Mouse (Mus musculus) subcutaneous adipose tissue, adult 2 months (tissue): Measurements from ENCODE around the gene 4933427I04Rik. TPM values are rescaled to one million over a fixed set of nuclear protein-coding genes. Genes with fewer than 3 reads are reported as not detected.

Experiments
- polyA plus RNA-seq: library from polyadenylated mRNA; depleted of rRNA; stranded (reverse); fragments of >200 nt; gene quantifications from 2 replicates; pipeline ENCODE4 v1.2.3, GENCODE M21; 2012; ENCODE audit warnings: low replicate concordance; rRNA removed

The 4933427I04Rik gene
- polyA plus RNA-seq: not detected in 2 replicates

DNA sequence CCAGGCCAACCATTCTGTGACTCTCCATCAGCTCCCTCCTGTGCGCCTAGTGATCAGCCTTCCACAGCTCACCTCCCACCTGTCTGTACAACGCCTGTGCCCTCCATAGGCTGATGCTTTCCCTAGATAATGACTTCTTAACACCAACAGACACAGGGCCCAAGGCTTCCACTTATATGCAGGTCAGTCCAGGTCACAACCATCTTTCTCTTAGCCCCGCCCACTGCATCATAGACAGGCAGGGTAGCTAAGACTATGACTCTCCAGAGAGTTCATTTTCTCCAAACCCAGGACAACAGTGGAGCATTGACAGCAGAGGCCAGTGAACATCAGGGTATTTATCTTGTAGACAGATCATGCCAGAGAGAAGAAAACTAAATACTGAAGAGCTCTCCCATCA, at the start of gene 4933427I04Rik:
Gene 4933427I04Rik, plus strand, starts transcription at position 301 of the 400 bp plus-strand sequence.

DNA sequence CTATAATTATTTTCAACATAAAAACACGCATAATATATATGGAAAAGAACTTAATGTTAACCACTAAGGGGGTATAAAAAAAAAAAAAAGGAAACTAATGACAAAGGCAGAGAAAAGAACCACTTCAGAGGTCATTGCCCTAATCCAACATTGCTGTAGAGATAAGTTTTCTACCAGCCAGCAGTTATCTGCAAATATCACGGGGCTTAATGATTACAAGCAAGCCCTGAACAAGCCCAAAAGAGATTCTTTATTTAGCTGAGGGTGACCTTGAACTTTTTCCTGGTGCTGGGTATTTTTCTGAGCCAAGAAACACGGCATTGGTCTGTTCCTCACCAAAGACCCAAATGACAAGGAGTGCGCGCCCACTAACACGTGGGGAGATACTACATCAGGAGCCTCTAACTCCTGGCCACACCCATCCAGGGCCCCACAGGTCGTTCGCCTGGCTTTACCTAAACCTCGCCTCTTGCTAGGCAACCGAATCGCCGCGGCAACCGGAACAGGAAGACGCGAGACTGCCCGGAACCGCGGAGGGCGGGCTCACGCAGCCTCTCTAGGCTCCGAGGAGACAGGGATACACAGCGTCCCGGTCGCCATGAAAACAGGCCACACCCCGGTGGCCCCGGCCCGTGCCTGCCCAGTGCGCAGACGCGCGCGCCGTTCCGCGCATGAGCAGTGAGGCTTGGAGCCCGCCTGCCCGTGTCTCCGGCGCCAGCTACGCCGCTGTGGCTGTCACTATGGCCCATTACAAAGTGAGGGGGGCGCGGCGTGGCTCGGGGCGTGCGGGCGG, 45.0 kb downstream of the 4933427I04Rik start, which contains the start of gene Mycbp:
Gene Mycbp, plus strand, starts transcription at position 500 of the 793 bp plus-strand sequence.

Other genes starting within 250 kb of the 4933427I04Rik start
- 71.1 and 75.5 TPM in 2 replicates for gene Macf1, start 175.3 kb upstream of the 4933427I04Rik start, polyA plus RNA-seq
- 45.9 and 122 TPM in 2 replicates for gene Ndufs5, start 141.5 kb upstream of the 4933427I04Rik start, polyA plus RNA-seq
- gene Akirin1, start 109.3 kb upstream of the 4933427I04Rik start, polyA plus RNA-seq: 26.5 and 36.5 TPM in 2 replicates
- gene Rhbdl2, start 71.8 kb upstream of the 4933427I04Rik start, polyA plus RNA-seq: 1.3 and 1.7 TPM in 2 replicates
- gene Mycbp, start 45.2 kb downstream of the 4933427I04Rik start, polyA plus RNA-seq: 15.4 and 19.9 TPM in 2 replicates
- 70.7 and 102 TPM in 2 replicates for gene Rragc, start 57.8 kb downstream of the 4933427I04Rik start, polyA plus RNA-seq
- gene 4930535I16Rik, start 58.3 kb downstream of the 4933427I04Rik start, polyA plus RNA-seq: 0.32 TPM in 1 of 2 replicates, not detected in the other